ENCODE assay signal across 8 mouse cellular contexts in genomic region chr1:36307121-36307494, GRCm38 (mm10). TPM values are rescaled to one million over a fixed set of nuclear protein-coding genes. Genes with fewer than 3 reads are reported as not detected.
DNase-seq lines count a peak whose midpoint lies in the region; ATAC-seq and TF ChIP-seq lines count a peak whose summit lies in the region.

No protein-coding gene starts in this region.

- H3K4me1 ChIP-seq in liver, embryonic 13.5 days (replicated peaks): peaks cover 26% of the 10 kb centered on the region
- peaks cover 24% of the 10 kb centered on the region for H3K4me1 ChIP-seq in neural tube, embryonic 15.5 days

- no peaks in the 10 kb centered on the region for H3K36me3 ChIP-seq in liver, embryonic 13.5 days
- H3K36me3 ChIP-seq in neural tube, embryonic 15.5 days: no peaks in the 10 kb centered on the region

- ATAC-seq in liver, embryonic 13.5 days (ENCODE audit: low read depth): no peak
- peak; percentile 1; the same call in 1 of the 2 replicates for ATAC-seq in neural tube, embryonic 15.5 days (ENCODE audit: low FRiP score)

- peak overlapping the region; percentile 98 for H3K27ac ChIP-seq in gastrocnemius, adult 2 months
- H3K27ac ChIP-seq in liver, embryonic 13.5 days: no peak overlapping the region
- H3K27ac ChIP-seq in neural tube, embryonic 15.5 days (replicated peaks): no peak overlapping the region

- WGBS in liver, embryonic 13.5 days (ENCODE audit: insufficient replicate concordance): 28% methylated on average over 7 of the region's 7 CpGs
- WGBS in neural tube, embryonic 15.5 days: 73% methylated on average over 7 of the region's 7 CpGs

- H3K27me3 ChIP-seq in liver, embryonic 13.5 days: peaks cover 65% of the 10 kb centered on the region
- H3K27me3 ChIP-seq in neural tube, embryonic 15.5 days (replicated peaks): 0 out of 2 replicates have a peak, but pooled peaks cover 10% of the 10 kb centered on the region

- DNase-seq in gastrocnemius, adult 2 months: no peak
- no peak for DNase-seq in gastrocnemius, postnatal 10 days
- peak; percentile 12 for DNase-seq in lung, postnatal 36 days
- DNase-seq in lung, postnatal 10 days: no peak
- no peak for DNase-seq in liver, embryonic 13.5 days
- DNase-seq in T-cell, adult 2 months (ENCODE audit: low spot score): no peak
- DNase-seq in adrenal gland, postnatal 4 days (ENCODE audit: low spot score in 2 of 2): no peak

- H3K4me3 ChIP-seq in gastrocnemius, adult 2 months: peak overlapping the region; percentile 84
- 0 out of 2 replicates have a peak overlapping the region, but pooled peaks have one; percentile 71 for H3K4me3 ChIP-seq in liver, embryonic 13.5 days (replicated peaks)
- H3K4me3 ChIP-seq in neural tube, embryonic 15.5 days (replicated peaks): no peak overlapping the region

- intact Hi-C loops in gastrocnemius, adult 2 months (cut with DNase I): no loop called here

- TF ChIP-seq CTCF in gastrocnemius, adult 2 months (IDR thresholded peaks at IDR 0.05): no peak

- no peak overlapping the region for H3K9ac ChIP-seq in liver, embryonic 13.5 days
- H3K9ac ChIP-seq in neural tube, embryonic 15.5 days (replicated peaks): no peak overlapping the region

- no peaks in the 10 kb centered on the region for H3K9me3 ChIP-seq in liver, embryonic 13.5 days (replicated peaks)
- H3K9me3 ChIP-seq in neural tube, embryonic 15.5 days (replicated peaks): no peaks in the 10 kb centered on the region

- H3K4me2 ChIP-seq in liver, embryonic 13.5 days: peak overlapping the region; percentile 95
- H3K4me2 ChIP-seq in neural tube, embryonic 15.5 days: no peak overlapping the region; the same call in 1 of the 2 replicates

RNA-seq across cellular contexts. Expression of gene Arid5a, which starts 0.4 kb away (rescaled TPM):
- 10 to 100 TPM in 1 of 2 experiments, 1 to 10 TPM in 1; 7.0 to 18.6 TPM for total RNA-seq in gastrocnemius, adult 2 months (2021)
- 10 to 100 TPM; 15.5 to 16.4 TPM for total RNA-seq in gastrocnemius, postnatal 10 days (2021)
- 2.1 and 2.2 TPM in 2 replicates for polyA plus RNA-seq in liver, embryonic 13.5 days (2015; fragmentation: Nextera tagmentation; extraction: Ambion mirVana)
- 3.7 and 9.8 TPM in 2 replicates for polyA plus RNA-seq in neural tube, embryonic 15.5 days (2015; fragmentation: Nextera tagmentation; extraction: Ambion mirVana)
- total RNA-seq in adrenal gland, postnatal 4 days (2021): 1 to 10 TPM; 6.0 to 8.4 TPM

RNA-seq across cellular contexts. Expression of gene Neurl3, which starts 32.6 kb away (rescaled TPM):
- total RNA-seq in gastrocnemius, adult 2 months (2021): under 1 TPM; 0.41 to 0.59 TPM
- 1 to 10 TPM; 1.9 to 2.5 TPM for total RNA-seq in gastrocnemius, postnatal 10 days (2021)
- 2.4 and 2.8 TPM in 2 replicates for polyA plus RNA-seq in liver, embryonic 13.5 days (2015; fragmentation: Nextera tagmentation; extraction: Ambion mirVana)
- 2.2 and 3.2 TPM in 2 replicates for polyA plus RNA-seq in neural tube, embryonic 15.5 days (2015; fragmentation: Nextera tagmentation; extraction: Ambion mirVana)
- 10 to 100 TPM in 1 of 2 experiments, 1 to 10 TPM in 1; 8.0 to 10.4 TPM for total RNA-seq in adrenal gland, postnatal 4 days (2021)
